Mouse (Mus musculus) retina, postnatal 1 day (tissue): Measurements from ENCODE around the gene Abhd4.

ENCODE experiments used
- DNase-seq: peaks from one replicate; pipeline ENCODE4 v3.0.0-alpha.2; 2012

Abhd4 gene

DNA sequence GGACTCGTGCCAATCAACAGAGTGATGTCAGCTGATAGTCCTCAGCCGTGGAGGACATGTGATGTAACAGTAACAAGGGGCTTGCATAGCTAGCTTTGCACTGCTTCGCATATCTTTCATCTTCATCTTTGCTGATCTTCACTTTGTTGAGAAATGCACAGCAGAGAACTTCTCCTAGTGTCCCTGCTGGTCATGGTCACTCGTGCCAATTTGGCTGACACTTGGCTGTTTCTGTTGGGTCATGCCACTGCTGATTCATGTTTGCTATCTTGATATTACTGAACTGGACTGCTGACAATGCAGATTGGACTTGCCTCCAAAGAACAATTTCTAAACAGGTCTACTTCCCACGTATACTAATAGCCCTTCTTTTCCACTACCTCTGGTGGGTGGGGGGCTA is 46.1 kb downstream of the Abhd4 start:
- DNase-seq = no peak

DNA sequence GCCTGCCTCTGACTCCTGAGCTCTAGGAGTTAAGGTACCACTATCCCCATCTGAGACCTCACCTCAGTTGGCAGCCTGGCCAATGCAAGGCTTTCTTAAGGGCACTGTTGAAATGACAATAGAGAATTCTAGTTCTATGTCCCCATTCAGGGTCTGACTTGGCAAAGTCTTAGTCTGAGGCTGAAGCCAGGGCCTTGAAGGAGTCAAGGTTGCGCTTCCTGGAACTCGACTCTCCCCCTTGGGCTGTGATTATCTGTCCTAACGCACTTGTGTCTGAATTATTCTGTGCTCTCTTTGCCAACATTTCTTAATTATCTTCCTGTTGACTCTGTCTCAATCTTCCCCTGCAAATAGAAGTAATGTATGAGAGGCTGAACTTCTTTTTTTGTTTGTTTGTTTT is 46.7 kb downstream of the Abhd4 start:
- DNase-seq = no peak

- DNase-seq = no peak
These were observed 57.8 kb downstream of the Abhd4 start for GRCm38 (mm10) chr14:54311763-54312162.
